Mouse (Mus musculus) forebrain, embryonic 10.5 days (tissue): Measurements from ENCODE around the gene Trio. TPM values are rescaled to one million over a fixed set of nuclear protein-coding genes. Genes with fewer than 3 reads are reported as not detected.
A peak's percentile ranks its signal among the peaks of the same experiment; 100 is the strongest.

Experiments used
- DNase-seq: peaks from one replicate; pipeline ENCODE4 v3.0.0-alpha.2; 2017; ENCODE audit warnings: low spot score; ENCODE audit errors: extremely low spot score
- H3K27ac ChIP-seq: fragments of 300-500 bp; sonication (generic); 2 replicates; pipeline ENCODE4 v1.5.1; 2016; ENCODE audit warnings: mild to moderate bottlenecking
- H3K27me3 ChIP-seq: fragments of 300-500 bp; sonication (generic); 2 replicates; pipeline ENCODE4 v1.6.1; 2016; ENCODE audit warnings: mild to moderate bottlenecking; ENCODE audit not compliant: poor library complexity, severe bottlenecking
- H3K36me3 ChIP-seq: fragments of 300-500 bp; sonication (generic); replicated peaks from 2 replicates; pipeline ENCODE4 v1.6.1; 2016; ENCODE audit warnings: mild to moderate bottlenecking, moderate library complexity
- H3K4me1 ChIP-seq: fragments of 300-500 bp; sonication (generic); 2 replicates; pipeline ENCODE4 v1.6.1; 2016
- H3K4me3 ChIP-seq: fragments of 300-500 bp; sonication (generic); 2 replicates; pipeline ENCODE4 v1.5.1; 2016; ENCODE audit warnings: mild to moderate bottlenecking, moderate library complexity
- H3K9me3 ChIP-seq: fragments of 300-500 bp; sonication (generic); 2 replicates; pipeline ENCODE4 v1.6.1; 2016; ENCODE audit warnings: mild to moderate bottlenecking, moderate library complexity
- WGBS: fragments of 180-500 bp; shearing (Covaris S2); methylation state at CpG from one replicate; pipeline ENCODE4 v1.1.7; 2016; 5-methylcytosine and 5-hydroxymethylcytosine counted together
- polyA plus RNA-seq: library from polyadenylated mRNA; unstranded; fragments of >200 nt; fragmentation: Nextera tagmentation; extraction: Ambion mirVana; gene quantifications from 2 replicates; pipeline ENCODE4 v1.2.1, GENCODE M21; 2016

The Trio gene
- polyA plus RNA-seq, 1 experiment from 2014 or later: 29.2 TPM

DNA sequence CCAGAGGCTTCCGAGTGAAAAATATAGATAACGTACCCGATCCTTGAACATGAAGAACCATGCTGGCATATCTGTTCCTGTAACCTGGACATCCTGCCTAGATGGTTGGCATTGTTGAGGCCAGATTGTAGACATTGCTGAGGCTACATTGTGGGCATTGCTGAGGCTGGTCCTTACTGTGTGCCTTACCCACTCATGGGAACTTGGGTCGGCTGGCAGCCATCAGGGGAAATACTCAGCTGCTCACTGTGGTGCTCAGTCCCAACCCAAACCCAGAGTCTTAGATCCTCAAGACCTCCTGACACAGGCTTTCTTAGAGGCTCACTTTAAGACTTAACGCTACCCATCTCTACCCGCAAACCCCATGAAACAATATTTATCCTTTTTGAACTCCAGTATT, 2.9 kb upstream of the Trio start:
- peaks cover 19% of the 10 kb centered on the region for H3K4me1 ChIP-seq
- H3K27ac ChIP-seq: no peak overlapping the region
- H3K36me3 ChIP-seq: no peaks in the 10 kb centered on the region
- H3K27me3 ChIP-seq: peaks cover 13% of the 10 kb centered on the region
- WGBS: 95% methylated on average over 6 of the region's 6 CpGs
- no peak overlapping the region for H3K4me3 ChIP-seq
- no peaks in the 10 kb centered on the region for H3K9me3 ChIP-seq
- no peak for DNase-seq

GRCm38 (mm10) chr15:28026167-28026481, 476 bp upstream of the Trio start:
- no peak for DNase-seq
- WGBS: under 1% methylated on average over 18 of the region's 18 CpGs
- H3K4me3 ChIP-seq: peak overlapping the region; percentile 98
- peaks cover 13% of the 10 kb centered on the region for H3K27me3 ChIP-seq
- H3K27ac ChIP-seq: peak overlapping the region; percentile 96
- no peaks in the 10 kb centered on the region for H3K36me3 ChIP-seq
- H3K4me1 ChIP-seq: peaks cover 43% of the 10 kb centered on the region
- H3K9me3 ChIP-seq: no peaks in the 10 kb centered on the region

- H3K9me3 ChIP-seq: no peaks in the 10 kb centered on the region
- DNase-seq: peak; percentile 70
- H3K4me1 ChIP-seq: peaks cover 54% of the 10 kb centered on the region
- peak overlapping the region; percentile 96 for H3K27ac ChIP-seq
- peak overlapping the region; percentile 98 for H3K4me3 ChIP-seq
- no peaks in the 10 kb centered on the region for H3K36me3 ChIP-seq
- H3K27me3 ChIP-seq: peaks cover 13% of the 10 kb centered on the region
- WGBS: under 1% methylated on average over 54 of the region's 54 CpGs
Measured at GRCm38 (mm10) chr15:28024965-28025338, 696 bp downstream of the Trio start.

GRCm38 (mm10) chr15:28024031-28024964, 1.4 kb downstream of the Trio start:
- no peaks in the 10 kb centered on the region for H3K36me3 ChIP-seq
- H3K27ac ChIP-seq: peak overlapping the region; percentile 96
- H3K9me3 ChIP-seq: no peaks in the 10 kb centered on the region
- peaks cover 61% of the 10 kb centered on the region for H3K4me1 ChIP-seq
- peaks cover 13% of the 10 kb centered on the region for H3K27me3 ChIP-seq
- peak; percentile 71 for DNase-seq
- H3K4me3 ChIP-seq: peak overlapping the region; percentile 98
- WGBS: under 1% methylated on average over 78 of the region's 81 CpGs

DNA sequence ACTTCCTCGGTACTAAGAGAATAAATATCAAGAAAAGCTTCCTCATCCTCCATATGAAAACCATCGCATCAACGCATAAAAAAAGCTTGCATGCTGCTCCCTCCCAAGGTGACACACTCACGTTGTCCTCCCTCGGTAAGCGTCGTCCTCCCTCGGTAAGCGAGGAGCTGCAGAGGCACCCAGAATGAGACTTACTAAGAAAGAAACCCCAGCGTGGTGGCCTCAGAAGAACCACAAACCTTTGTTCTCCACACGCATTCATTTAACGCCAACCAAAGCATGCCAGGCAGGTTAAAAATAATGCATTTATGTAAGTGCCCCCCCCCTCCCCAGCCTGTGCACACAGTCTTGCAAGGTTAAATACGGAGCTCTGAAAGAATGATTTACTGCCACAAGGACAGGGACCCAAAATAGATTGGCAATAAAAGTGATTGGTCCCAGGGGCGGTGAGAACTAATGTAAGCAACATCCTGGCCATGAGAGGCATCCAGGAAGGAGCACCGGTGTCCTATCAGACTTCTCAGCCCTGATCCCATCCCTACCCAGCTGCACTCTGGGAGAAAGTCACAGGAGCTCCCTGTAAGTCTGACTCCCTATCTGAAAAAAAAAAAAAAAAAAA, 3.9 kb downstream of the Trio start:
- Histone ChIP-seq H3K4me1 (peaks cover 61% of the 10 kb centered on the region), H3K4me3 (peak overlapping the region; percentile 21; the same call in 1 of the 2 replicates), H3K27me3 (no peaks in the 10 kb centered on the region), H3K9me3 (no peaks in the 10 kb centered on the region), H3K27ac (no peak overlapping the region), H3K36me3 (no peaks in the 10 kb centered on the region)
- WGBS: 13% methylated on average over 15 of the region's 15 CpGs
- DNase-seq: no peak

DNA sequence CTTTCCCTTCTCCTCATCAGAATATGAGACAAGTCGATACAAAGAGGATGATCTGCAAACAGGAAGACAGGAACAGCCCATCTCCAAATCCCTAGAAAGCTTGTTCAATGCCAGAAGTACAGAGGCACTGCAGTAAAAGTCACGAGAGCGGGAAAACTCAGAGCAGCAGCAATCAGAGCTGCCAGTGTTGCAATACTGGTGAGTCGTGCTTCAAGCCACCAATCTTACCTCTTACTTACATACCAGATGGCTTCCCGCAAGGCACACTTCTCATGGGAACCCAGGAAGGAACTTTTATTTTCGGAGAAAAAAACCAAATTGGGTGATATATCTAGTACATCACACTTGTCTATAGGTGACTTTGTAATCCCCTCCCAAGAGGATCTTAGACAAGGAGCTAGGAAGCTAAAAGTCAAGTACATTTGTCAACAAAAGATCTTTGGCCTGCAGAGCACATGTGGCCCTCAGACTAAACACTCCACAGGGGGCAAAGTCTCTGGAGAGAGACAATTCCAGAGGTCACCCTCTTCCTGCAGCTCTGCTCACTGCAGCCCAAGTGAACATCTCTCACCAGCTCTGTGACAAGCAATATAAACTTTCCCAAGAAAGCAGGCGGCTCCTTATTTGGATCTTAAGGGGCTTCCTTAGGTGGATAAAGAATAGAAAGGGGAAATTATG, 6.1 kb downstream of the Trio start:
- no peak overlapping the region for H3K27ac ChIP-seq
- H3K4me1 ChIP-seq: peaks cover 71% of the 10 kb centered on the region
- WGBS: 81% methylated on average over 7 of the region's 7 CpGs
- H3K27me3 ChIP-seq: no peaks in the 10 kb centered on the region
- no peaks in the 10 kb centered on the region for H3K36me3 ChIP-seq
- H3K9me3 ChIP-seq: no peaks in the 10 kb centered on the region
- H3K4me3 ChIP-seq: no peak overlapping the region
- no peak for DNase-seq

DNA sequence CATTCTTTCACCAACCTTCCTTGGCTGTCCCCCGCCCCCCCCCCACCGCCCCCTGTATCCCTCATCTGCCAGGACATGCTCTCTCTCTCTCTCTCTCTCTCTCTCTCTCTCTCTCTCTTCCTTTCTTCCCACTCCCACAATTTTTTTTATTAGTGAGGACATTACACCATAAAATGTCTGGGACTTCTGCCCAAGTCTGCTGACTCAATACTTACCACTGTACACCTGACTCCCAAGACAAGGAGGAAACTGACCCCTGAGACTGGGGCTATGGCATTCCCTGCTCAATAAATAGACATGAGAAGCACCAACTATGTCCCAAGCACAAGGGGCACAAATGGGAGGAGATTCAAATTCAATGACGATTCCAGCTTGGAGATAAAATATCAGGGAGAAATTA, 18.1 kb downstream of the Trio start:
- Histone ChIP-seq H3K9me3 (no peaks in the 10 kb centered on the region), H3K27me3 (no peaks in the 10 kb centered on the region), H3K4me1 (peaks cover 65% of the 10 kb centered on the region), H3K27ac (no peak overlapping the region), H3K36me3 (peaks cover 10% of the 10 kb centered on the region; the same call in 1 of the 2 replicates), H3K4me3 (no peak overlapping the region)
- DNase-seq: no peak
- WGBS: 63% methylated on average over 3 of the region's 3 CpGs

- WGBS: 56% methylated on average over 5 of the region's 5 CpGs
- H3K9me3 ChIP-seq: no peaks in the 10 kb centered on the region
- H3K27ac ChIP-seq: no peak overlapping the region
- peaks cover 86% of the 10 kb centered on the region for H3K4me1 ChIP-seq
- no peaks in the 10 kb centered on the region; the same call in 1 of the 2 replicates for H3K36me3 ChIP-seq
- no peaks in the 10 kb centered on the region for H3K27me3 ChIP-seq
- no peak overlapping the region for H3K4me3 ChIP-seq
- DNase-seq: no peak
Measured at GRCm38 (mm10) chr15:28004192-28004767, 21.4 kb downstream of the Trio start.

- no peak for DNase-seq
- 29% methylated on average over 3 of the region's 3 CpGs for WGBS
- Histone ChIP-seq H3K4me3 (peak overlapping the region; percentile 3; the same call in 1 of the 2 replicates), H3K9me3 (no peaks in the 10 kb centered on the region), H3K27ac (peak overlapping the region; percentile 9; the same call in 1 of the 2 replicates), H3K36me3 (no peaks in the 10 kb centered on the region; the same call in 1 of the 2 replicates), H3K4me1 (peaks cover 94% of the 10 kb centered on the region), H3K27me3 (no peaks in the 10 kb centered on the region)
Measured at GRCm38 (mm10) chr15:28002515-28002914, 23.1 kb downstream of the Trio start.

- DNase-seq: no peak
- Histone ChIP-seq H3K27me3 (no peaks in the 10 kb centered on the region), H3K27ac (no peak overlapping the region), H3K36me3 (peaks cover 3% of the 10 kb centered on the region), H3K9me3 (no peaks in the 10 kb centered on the region), H3K4me1 (peaks cover 95% of the 10 kb centered on the region), H3K4me3 (no peak overlapping the region)
- 54% methylated on average over 4 of the region's 4 CpGs for WGBS
Measured at GRCm38 (mm10) chr15:28001299-28001698, 24.3 kb downstream of the Trio start.

DNA sequence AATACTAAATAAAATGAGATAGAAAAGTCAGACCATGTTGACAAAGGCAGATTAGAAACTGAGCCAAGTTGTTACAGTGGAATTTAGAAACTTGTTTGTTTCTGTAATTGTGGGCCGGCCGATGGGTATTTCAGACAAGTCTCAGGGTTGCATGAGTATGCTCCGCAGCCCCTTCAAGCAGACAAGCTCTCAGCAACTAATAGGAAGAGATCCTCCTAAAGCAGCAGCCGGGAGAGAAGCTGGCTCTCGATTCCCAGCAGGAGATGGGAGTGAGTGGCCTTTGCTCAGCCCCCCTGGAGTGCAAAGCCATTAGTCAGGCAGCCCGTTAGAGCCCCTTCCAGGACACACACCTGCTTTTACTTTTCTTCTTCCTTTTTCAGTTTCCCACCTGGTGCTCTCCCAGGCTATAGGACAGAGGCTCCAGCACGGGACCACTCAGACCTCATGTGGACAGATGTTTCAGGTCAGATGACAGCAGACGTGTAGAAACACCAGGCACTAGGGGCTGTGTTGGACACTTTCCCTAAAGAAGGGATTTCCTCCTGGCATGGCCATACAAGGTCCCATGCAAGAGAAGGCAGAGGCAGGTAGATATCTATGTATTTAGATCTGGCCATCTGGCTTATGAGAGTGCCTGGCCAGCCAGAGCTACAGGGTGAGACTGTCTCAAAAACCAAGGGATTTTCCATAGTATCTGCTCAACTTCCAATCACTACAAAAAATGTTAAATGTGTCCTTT, 26.9 kb downstream of the Trio start:
- H3K36me3 ChIP-seq: peaks cover 7% of the 10 kb centered on the region
- H3K27me3 ChIP-seq: no peaks in the 10 kb centered on the region
- peaks cover 100% of the 10 kb centered on the region for H3K4me1 ChIP-seq
- H3K27ac ChIP-seq: 0 out of 2 replicates have a peak overlapping the region, but pooled peaks have one; percentile 12
- 20% methylated on average over 8 of the region's 8 CpGs for WGBS
- H3K9me3 ChIP-seq: no peaks in the 10 kb centered on the region
- no peak for DNase-seq
- no peak overlapping the region for H3K4me3 ChIP-seq

DNA sequence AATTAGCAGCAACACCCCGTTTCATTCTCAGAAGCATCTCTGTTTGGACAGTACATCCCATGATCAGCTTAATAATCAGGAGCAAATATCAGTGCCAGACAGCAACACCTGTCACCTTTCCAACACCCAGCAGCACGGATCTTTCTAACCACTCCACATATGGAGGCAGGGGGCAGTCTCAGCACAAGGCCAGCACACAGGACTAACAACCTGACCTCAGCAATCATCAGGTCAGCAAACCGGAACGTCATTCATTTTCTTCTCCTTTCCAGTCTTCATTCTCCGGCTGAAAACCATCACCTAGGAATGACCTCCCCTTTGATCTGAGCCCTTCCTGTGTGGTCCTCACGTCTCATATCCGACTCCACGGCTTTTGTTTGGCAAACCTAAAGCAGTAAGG, 27.7 kb downstream of the Trio start:
- 12% methylated on average over 8 of the region's 8 CpGs for WGBS
- H3K36me3 ChIP-seq: peaks cover 7% of the 10 kb centered on the region
- peaks cover 99% of the 10 kb centered on the region for H3K4me1 ChIP-seq
- no peak for DNase-seq
- no peak overlapping the region for H3K4me3 ChIP-seq
- no peaks in the 10 kb centered on the region for H3K9me3 ChIP-seq
- H3K27ac ChIP-seq: no peak overlapping the region
- no peaks in the 10 kb centered on the region for H3K27me3 ChIP-seq
